Mouse (Mus musculus) activated CD4-positive, CD25-positive, alpha-beta regulatory T cell (primary cell): Measurements from ENCODE around the gene Adgrl4. TPM values are rescaled to one million over a fixed set of nuclear protein-coding genes. Genes with fewer than 3 reads are reported as not detected.

Experiments
- polyA plus RNA-seq, 2 experiments: library from polyadenylated mRNA; unstranded; fragments of 100-300 nt; shearing (Covaris generic); gene quantifications; one replicate each; pipeline ENCODE4 v1.2.1; 2017

The Adgrl4 gene
- not detected for polyA plus RNA-seq

GRCm38 (mm10) chr3:151437693-151438092, at the start of gene Adgrl4:
Gene Adgrl4, plus strand, starts transcription at chr3:151437887.

